Mouse (Mus musculus): ENCODE data around the gene Tmem132b. TPM values are rescaled to one million over a fixed set of nuclear protein-coding genes. Genes with fewer than 3 reads are reported as not detected.

The Tmem132b gene
- polyA plus RNA-seq (2014; fragmentation: Illumina TruSeq; extraction: RNeasy Lipid Tissue Mini Kit (QIAGEN cat#74804)): 0.97 TPM

DNA sequence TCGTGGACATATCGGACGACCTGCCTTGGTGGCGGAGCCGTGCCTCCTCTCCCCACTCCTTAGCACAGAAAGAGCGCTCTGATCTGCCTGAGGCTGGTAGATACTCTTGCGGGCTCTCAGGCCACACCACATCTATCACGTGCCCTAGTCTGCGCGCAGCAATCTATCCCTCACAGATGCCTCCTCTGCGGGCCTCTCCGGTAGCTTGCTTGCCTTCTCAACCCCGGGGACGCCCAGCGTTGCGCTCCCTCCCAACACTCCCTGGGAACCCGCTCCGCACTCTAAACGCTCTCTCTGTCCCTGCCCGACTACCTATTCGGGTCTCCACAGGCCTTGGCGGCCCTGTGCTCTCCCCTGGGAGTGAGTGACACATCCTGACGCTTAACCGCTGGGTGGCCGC, at the start of gene Tmem132b:
Gene Tmem132b, plus strand, starts transcription at position 141 of the 400 bp plus-strand sequence.

Other genes with a start within 250 kb of the Tmem132b start
- gene Scarb1, start 190.7 kb upstream of the Tmem132b start, polyA plus RNA-seq (2014; fragmentation: Illumina TruSeq; extraction: RNeasy Lipid Tissue Mini Kit (QIAGEN cat#74804)): 25.2 TPM
- not detected for gene Gm10382, start 142.5 kb upstream of the Tmem132b start, polyA plus RNA-seq (2014; fragmentation: Illumina TruSeq; extraction: RNeasy Lipid Tissue Mini Kit (QIAGEN cat#74804))
- 16.6 TPM for gene Ubc, start 141.6 kb upstream of the Tmem132b start, polyA plus RNA-seq (2014; fragmentation: Illumina TruSeq; extraction: RNeasy Lipid Tissue Mini Kit (QIAGEN cat#74804))
- 6.0 TPM for gene Dhx37, start 97.7 kb upstream of the Tmem132b start, polyA plus RNA-seq (2014; fragmentation: Illumina TruSeq; extraction: RNeasy Lipid Tissue Mini Kit (QIAGEN cat#74804))
- 14.4 TPM for gene Bri3bp, start 90.2 kb upstream of the Tmem132b start, polyA plus RNA-seq (2014; fragmentation: Illumina TruSeq; extraction: RNeasy Lipid Tissue Mini Kit (QIAGEN cat#74804))
- 2.0 TPM for gene Aacs, start 56.0 kb upstream of the Tmem132b start, polyA plus RNA-seq (2014; fragmentation: Illumina TruSeq; extraction: RNeasy Lipid Tissue Mini Kit (QIAGEN cat#74804))

Measured in ovary, adult 10 weeks (tissue).